Mouse (Mus musculus): ENCODE results near the gene Olfr441.
"Not testable (repeated sequence)": the region's sequence is repeated elsewhere in the genome, so short reads cannot be mapped to it uniquely, and the experiment has no call there.

Gene Olfr441

GRCm38 (mm10) chr6:43106069-43106468, at the start of gene Olfr441:
Gene Olfr441, plus strand, starts transcription at chr6:43106369.
- not testable (repeated sequence) for DNase-seq

- no peak for DNase-seq
Observed at GRCm38 (mm10) chr6:43078750-43079149, 27.4 kb upstream of the Olfr441 start.

- DNase-seq: not testable (repeated sequence)
Observed at GRCm38 (mm10) chr6:43081405-43081804, 24.8 kb upstream of the Olfr441 start.

- not testable (repeated sequence) for DNase-seq
Observed at GRCm38 (mm10) chr6:43146267-43146666, 40.1 kb downstream of the Olfr441 start, which contains the start of gene Olfr237-ps1. Gene Olfr237-ps1, plus strand, starts transcription at chr6:43146567.

- no peak for DNase-seq
Observed at GRCm38 (mm10) chr6:43159502-43159901, 53.3 kb downstream of the Olfr441 start.

GRCm38 (mm10) chr6:43162982-43163381, 56.8 kb downstream of the Olfr441 start, which contains the start of gene Olfr437:
Gene Olfr437, plus strand, starts transcription at chr6:43163282.
- no peak for DNase-seq

- DNase-seq: no peak
Observed at GRCm38 (mm10) chr6:43167246-43167645, 61.1 kb downstream of the Olfr441 start.
